Mouse (Mus musculus): ENCODE measurements at regions not wholly inside any gene's neighbourhood (a gene's known extent, or its start where the extent isn't known, plus 50 kb on each side); places are given as distances from the start of the nearest gene placed in this dataset.

- no peak for DNase-seq (ENCODE audit: low spot score in 2 of 2)
Observed at GRCm38 (mm10) chr16:52601068-52601829, 147.4 kb upstream of the Alcam start.

- no peak for DNase-seq (ENCODE audit: low spot score in 2 of 2)
Observed at GRCm38 (mm10) chr16:52598232-52598631, 144.4 kb upstream of the Alcam start.

GRCm38 (mm10) chr16:52597181-52597580 is 143.3 kb upstream of the Alcam start:
- no peak for DNase-seq (ENCODE audit: low spot score in 2 of 2)

GRCm38 (mm10) chr16:52588291-52588781 is 134.5 kb upstream of the Alcam start:
- DNase-seq (ENCODE audit: low spot score in 2 of 2), result no peak

- peak; percentile 6 to 11 for DNase-seq (ENCODE audit: low spot score in 2 of 2)
Observed at GRCm38 (mm10) chr16:52569078-52569477, 115.2 kb upstream of the Alcam start.

GRCm38 (mm10) chr16:52536278-52536677 is 82.4 kb upstream of the Alcam start:
- DNase-seq (ENCODE audit: low spot score in 2 of 2), result no peak

GRCm38 (mm10) chr16:52534601-52535000 is 80.7 kb upstream of the Alcam start:
- DNase-seq (ENCODE audit: low spot score in 2 of 2), result no peak

GRCm38 (mm10) chr16:52532475-52533083 is 78.7 kb upstream of the Alcam start:
- no peak for DNase-seq (ENCODE audit: low spot score in 2 of 2)

- DNase-seq (ENCODE audit: low spot score in 2 of 2), result no peak
Observed at GRCm38 (mm10) chr16:52513546-52514409, 59.9 kb upstream of the Alcam start.

GRCm38 (mm10) chr16:52508633-52509379 is 54.9 kb upstream of the Alcam start:
- DNase-seq (ENCODE audit: low spot score in 2 of 2), result no peak

Data from frontal cortex, postnatal 10 days (tissue).